7 mouse cellular contexts compared by ENCODE assay signal in genomic region chrX:160994543-160995121, GRCm38 (mm10). TPM values are rescaled to one million over a fixed set of nuclear protein-coding genes. Genes with fewer than 3 reads are reported as not detected.
DNase-seq lines count a peak whose midpoint lies in the region; ATAC-seq lines count a peak whose summit lies in the region.

Gene Cdkl5, minus strand, starts transcription at chrX:160994704.

- H3K4me1 ChIP-seq in intestine, embryonic 15.5 days (replicated peaks): no peaks in the 10 kb centered on the region
- H3K4me1 ChIP-seq in midbrain, embryonic 10.5 days: peaks cover 26% of the 10 kb centered on the region

- no peaks in the 10 kb centered on the region for H3K9me3 ChIP-seq in intestine, embryonic 15.5 days
- H3K9me3 ChIP-seq in midbrain, embryonic 10.5 days (replicated peaks): no peaks in the 10 kb centered on the region

- H3K27ac ChIP-seq in intestine, embryonic 15.5 days: peak within 1 kb of the TSS; percentile 58
- peak within 1 kb of the TSS; percentile 87 for H3K27ac ChIP-seq in midbrain, embryonic 10.5 days (replicated peaks)

- H3K4me2 ChIP-seq in intestine, embryonic 15.5 days (replicated peaks): peak within 1 kb of the TSS; percentile 64

- ATAC-seq in intestine, embryonic 15.5 days: peak; percentile 97

- no peaks in the 10 kb centered on the region for H3K27me3 ChIP-seq in intestine, embryonic 15.5 days (replicated peaks)
- peaks cover 86% of the 10 kb centered on the region for H3K27me3 ChIP-seq in midbrain, embryonic 10.5 days (ENCODE audit: low read depth, poor library complexity, severe bottlenecking)

- peak within 1 kb of the TSS; percentile 53 for H3K4me3 ChIP-seq in intestine, embryonic 15.5 days (replicated peaks)
- peak within 1 kb of the TSS; percentile 68 for H3K4me3 ChIP-seq in midbrain, embryonic 10.5 days

- H3K36me3 ChIP-seq in intestine, embryonic 15.5 days: no peaks in the 10 kb centered on the region
- H3K36me3 ChIP-seq in midbrain, embryonic 10.5 days: no peaks in the 10 kb centered on the region

- intact Hi-C loops in gastrocnemius, postnatal 36 days (cut with DNase I): no loop called here
- intact Hi-C loops in left cerebral cortex, postnatal 25 days (cut with DNase I): loop anchor here (10.0 kb wide), 2 partner anchors 220 to 410 kb away; no protein-coding TSS in a partner anchor

- peak within 1 kb of the TSS; percentile 56 for H3K9ac ChIP-seq in intestine, embryonic 15.5 days

- peak; percentile 85 to 87 for DNase-seq in adrenal gland, adult 18-20 months (ENCODE audit: low spot score in 2 of 2)
- peak; percentile 95 for DNase-seq in embryo, embryonic 11 days
- peak; percentile 87 to 92 for DNase-seq in gastrocnemius, postnatal 36 days
- peak; percentile 92 to 98 for DNase-seq in left cerebral cortex, postnatal 25 days (ENCODE audit: low spot score in 2 of 2)
- DNase-seq in midbrain, embryonic 10.5 days (ENCODE audit: low spot score): peak; percentile 92
- peak; percentile 88 for DNase-seq in right cerebral cortex, postnatal 4 days

- WGBS in intestine, embryonic 15.5 days: 27% methylated on average over 52 of the region's 53 CpGs
- 21% methylated on average over 53 of the region's 53 CpGs for WGBS in midbrain, embryonic 10.5 days

RNA-seq across cellular contexts. Expression of gene Cdkl5, which starts in this region (rescaled TPM):
- 10 to 100 TPM in 1 of 2 experiments, 1 to 10 TPM in 1; 7.5 to 20.3 TPM for total RNA-seq in adrenal gland, adult 18-20 months (2021)
- total RNA-seq in gastrocnemius, postnatal 36 days (2021): 1 to 10 TPM in 1 of 2 experiments, under 1 TPM in 1; 0.84 to 1.1 TPM
- polyA plus RNA-seq in intestine, embryonic 15.5 days (2015; fragmentation: Nextera tagmentation; extraction: Ambion mirVana): 1.7 and 2.0 TPM in 2 replicates
- total RNA-seq in left cerebral cortex, postnatal 25 days (2021): 100 to 1,000 TPM; 150 to 159 TPM
- 2.9 and 3.6 TPM in 2 replicates for polyA plus RNA-seq in midbrain, embryonic 10.5 days (2016; fragmentation: Nextera tagmentation; extraction: Ambion mirVana)

Comparison
In these comparisons a context has a peak if more than half of its experiments do, and no peak if none do; other contexts are left out.
1. Peak in every context shown above with its lines: DNase-seq, ATAC-seq, H3K4me3 ChIP-seq and H3K27ac ChIP-seq.
2. RNA of gene Cdkl5 (total RNA-seq): 150 to 159 TPM in left cerebral cortex, postnatal 25 days; 7.5 to 20.3 TPM in adrenal gland, adult 18-20 months and 0.84 to 1.1 TPM in gastrocnemius, postnatal 36 days; every median in the first group is over 4 times any median in the second.